Mouse (Mus musculus) kidney, postnatal 14 days (tissue): ENCODE results near the gene Higd1a.

Experiments
- DNase-seq: peaks from one replicate; pipeline ENCODE4 v3.0.0; 2022; ENCODE audit warnings: mixed read lengths

Higd1a gene

GRCm38 (mm10) chr9:121880840-121881239 is 22.7 kb upstream of the Higd1a start:
- peak; percentile 78 for DNase-seq

- peak; percentile 79 for DNase-seq
These were observed 19.0 kb upstream of the Higd1a start for GRCm38 (mm10) chr9:121877052-121877740.

- DNase-seq: no peak
These were observed 15.4 kb upstream of the Higd1a start for GRCm38 (mm10) chr9:121873578-121873977.

DNA sequence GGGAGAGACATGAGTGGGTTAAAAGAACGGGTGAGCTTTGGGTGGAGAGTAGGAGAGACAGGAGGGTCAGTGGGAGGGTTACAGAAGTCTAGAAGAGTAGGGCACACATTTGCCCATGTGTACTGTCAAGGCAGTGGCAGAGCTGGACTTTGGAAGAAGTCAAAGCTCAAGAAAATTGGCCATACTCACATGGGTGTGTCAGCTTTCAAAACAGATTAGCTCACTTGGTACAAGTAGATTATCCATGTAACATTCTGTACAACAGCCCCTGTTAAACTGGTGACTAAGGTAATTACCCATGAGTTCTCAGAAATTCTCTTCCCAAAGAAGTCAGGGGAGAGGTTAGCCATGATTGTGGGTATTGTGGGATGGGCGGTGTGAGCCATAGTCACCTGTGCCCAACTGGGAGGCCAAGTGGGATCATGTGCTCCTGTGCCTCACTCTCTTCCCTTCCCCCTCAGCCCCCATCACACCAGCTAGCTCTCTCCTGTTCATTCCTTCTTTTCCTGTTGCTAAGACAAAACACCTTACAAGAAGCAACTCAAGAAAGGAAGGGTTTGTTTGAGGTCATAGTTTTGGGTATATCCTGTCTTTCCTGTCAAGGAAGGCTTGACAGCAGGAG is 14.0 kb upstream of the Higd1a start:
- DNase-seq: no peak

GRCm38 (mm10) chr9:121869973-121870515 is 11.9 kb upstream of the Higd1a start:
- DNase-seq: no peak

GRCm38 (mm10) chr9:121869432-121869831 is 11.3 kb upstream of the Higd1a start:
- DNase-seq: no peak

GRCm38 (mm10) chr9:121868236-121868635 is 10.1 kb upstream of the Higd1a start:
- DNase-seq: peak; percentile 51

GRCm38 (mm10) chr9:121867632-121868031 is 9.5 kb upstream of the Higd1a start:
- peak; percentile 64 for DNase-seq

DNA sequence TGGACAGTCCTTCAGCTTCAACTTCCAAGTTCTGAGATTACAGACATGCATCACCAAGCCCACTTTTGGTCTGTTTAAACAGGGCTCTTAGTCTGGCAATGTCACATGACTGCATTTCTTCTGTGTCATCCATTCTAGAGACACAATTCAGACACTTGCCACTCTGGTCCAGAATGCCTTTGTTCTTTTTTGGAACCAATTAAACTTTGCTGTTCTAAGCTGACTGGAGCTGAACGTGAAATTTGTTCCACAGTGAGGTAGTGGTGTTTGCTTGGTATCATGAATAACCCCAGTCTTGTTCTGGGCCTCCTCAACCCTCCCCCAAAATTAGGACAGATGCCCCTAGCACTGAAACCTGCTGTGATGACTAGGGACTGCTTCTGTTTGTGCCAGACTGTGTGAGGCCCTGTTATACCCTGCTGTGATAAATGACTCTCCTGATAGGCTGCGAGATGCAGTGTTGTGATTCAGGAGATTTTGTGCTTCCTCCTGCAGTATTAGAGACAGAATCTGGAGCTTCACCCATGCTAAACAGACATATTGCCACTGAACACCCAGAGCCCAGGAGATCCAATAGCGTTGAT is 7.4 kb upstream of the Higd1a start:
- DNase-seq: no peak

- no peak for DNase-seq
These were observed 6.7 kb upstream of the Higd1a start for GRCm38 (mm10) chr9:121864837-121865236.

GRCm38 (mm10) chr9:121860921-121861320 is 2.8 kb upstream of the Higd1a start:
- DNase-seq: no peak

DNA sequence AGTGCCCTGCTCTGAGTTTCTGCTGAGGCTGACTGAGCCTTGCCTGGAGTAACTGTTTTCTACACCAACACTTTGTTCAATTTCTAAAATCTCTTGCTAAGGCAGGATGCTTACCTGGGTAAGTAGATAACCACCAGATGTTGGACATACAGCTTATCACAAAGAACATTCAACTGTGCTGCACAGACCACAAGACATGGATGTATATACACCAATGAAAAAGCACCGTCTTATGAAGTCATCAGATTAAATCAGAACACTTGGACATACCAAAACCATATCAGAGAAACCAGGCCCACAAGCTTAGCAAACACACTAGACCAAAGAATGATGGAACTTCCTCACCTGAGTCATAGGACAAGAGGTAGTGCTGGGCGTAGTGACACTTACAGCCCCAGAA is 1.2 kb upstream of the Higd1a start:
- no peak for DNase-seq

DNA sequence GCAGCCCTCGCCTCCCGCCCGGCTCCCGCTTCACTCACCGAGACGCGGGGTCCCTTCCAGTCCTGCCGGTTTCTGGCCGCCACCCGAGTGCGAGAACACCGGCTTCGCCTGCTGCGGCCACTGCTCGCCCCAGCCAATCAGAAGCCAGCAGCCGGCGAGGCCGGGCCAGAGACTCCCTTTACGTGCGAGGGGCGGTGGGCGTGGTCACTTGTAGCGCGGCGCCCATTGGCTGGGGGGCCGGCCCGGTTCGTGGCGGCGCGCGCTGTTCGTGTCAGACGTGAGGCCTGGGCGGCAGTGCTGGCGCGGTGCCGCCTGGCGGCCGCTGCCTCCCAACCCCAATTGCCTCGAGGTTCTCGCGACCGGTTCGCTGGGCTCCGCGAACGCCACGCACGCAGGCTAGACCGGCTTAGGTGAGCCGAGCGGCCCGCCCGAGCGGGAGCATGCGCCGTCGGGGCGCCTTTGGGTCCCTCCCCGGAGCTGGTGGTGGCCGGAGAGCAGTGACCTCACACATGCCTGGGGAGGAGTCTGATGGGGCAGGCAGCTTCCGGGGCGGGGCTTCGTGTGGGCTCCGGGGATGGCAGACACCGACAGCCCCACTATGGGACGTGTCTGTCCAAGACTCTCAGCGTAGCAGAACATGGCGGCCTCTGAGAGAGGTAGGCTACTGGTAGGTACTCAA is 549 bp downstream of the Higd1a start:
- peak; percentile 99 for DNase-seq

GRCm38 (mm10) chr9:121856649-121857416 is 1.3 kb downstream of the Higd1a start:
- peak; percentile 66 for DNase-seq

DNA sequence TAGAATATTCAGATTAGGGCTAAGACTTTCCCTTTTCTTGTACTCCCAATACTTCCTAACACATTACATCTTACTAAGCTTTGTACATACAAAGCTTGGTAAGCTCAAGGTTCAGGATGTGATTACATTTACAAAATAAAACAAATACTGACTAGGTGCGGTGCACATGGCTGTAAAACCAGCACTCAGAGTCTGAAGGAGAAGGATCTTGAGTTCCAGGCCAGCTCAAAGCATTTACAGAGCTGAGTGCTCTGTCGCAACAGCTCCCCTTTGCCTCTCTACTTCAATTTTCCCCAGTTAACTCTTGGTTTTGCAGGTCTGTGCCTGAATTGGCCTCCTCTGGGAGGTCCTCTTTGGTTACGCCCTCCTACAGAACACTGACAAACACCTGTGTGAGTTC is 3.9 kb downstream of the Higd1a start:
- DNase-seq: no peak

GRCm38 (mm10) chr9:121847842-121848241 is 10.3 kb downstream of the Higd1a start:
- no peak for DNase-seq

DNA sequence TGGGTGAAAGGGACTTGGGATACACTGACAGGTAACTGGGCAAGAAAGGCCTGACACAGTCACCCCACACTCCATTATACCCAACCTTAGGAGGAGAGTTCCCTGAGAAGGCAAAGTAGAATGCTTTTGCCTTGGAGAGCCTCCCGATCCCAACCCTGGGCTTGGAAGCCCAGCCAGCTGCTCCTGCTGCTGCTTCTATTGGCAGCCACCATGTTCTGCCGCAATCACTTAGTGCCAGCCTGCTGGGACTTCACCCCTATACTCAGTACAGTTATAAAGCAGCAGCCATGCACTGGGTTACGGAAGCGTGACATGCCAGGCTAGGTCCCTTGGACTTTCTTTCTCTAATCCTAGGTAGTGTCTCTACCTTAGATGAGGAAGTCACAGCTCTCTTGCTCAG is 11.0 kb downstream of the Higd1a start:
- no peak for DNase-seq

GRCm38 (mm10) chr9:121846526-121847118 is 11.5 kb downstream of the Higd1a start:
- peak; percentile 43 for DNase-seq

- no peak for DNase-seq
These were observed 15.2 kb downstream of the Higd1a start for GRCm38 (mm10) chr9:121842914-121843313.

- no peak for DNase-seq
These were observed 18.6 kb downstream of the Higd1a start for GRCm38 (mm10) chr9:121839622-121839965.

- DNase-seq: peak; percentile 84
These were observed 19.1 kb downstream of the Higd1a start, which contains the start of gene Ccdc13 for GRCm38 (mm10) chr9:121838829-121839621. Gene Ccdc13 (minus strand): TSS chr9:121839461.
